Mouse (Mus musculus) embryo, embryonic 10.5 days (tissue): ENCODE results near the gene Tomm20.
"Not testable (repeated sequence)": the region's sequence is repeated elsewhere in the genome, so short reads cannot be mapped to it uniquely, and the experiment has no call there.

ENCODE experiments used
- DNase-seq: peaks from one replicate; pipeline ENCODE4 v3.0.0-alpha.2; 2015; ENCODE audit warnings: low spot score

Tomm20 gene

GRCm38 (mm10) chr8:126918356-126918755 is 27.3 kb downstream of the Tomm20 start:
- DNase-seq: no peak

- no peak for DNase-seq
Measured at GRCm38 (mm10) chr8:126917179-126917905, 28.3 kb downstream of the Tomm20 start.

GRCm38 (mm10) chr8:126916611-126917010 is 29.0 kb downstream of the Tomm20 start:
- no peak for DNase-seq

- DNase-seq: no peak
Measured at GRCm38 (mm10) chr8:126914609-126915375, 30.9 kb downstream of the Tomm20 start.

GRCm38 (mm10) chr8:126914107-126914490 is 31.5 kb downstream of the Tomm20 start:
- not testable (repeated sequence) for DNase-seq

- no peak for DNase-seq
Measured at GRCm38 (mm10) chr8:126913241-126914106, 32.2 kb downstream of the Tomm20 start.

GRCm38 (mm10) chr8:126909371-126909802 is 36.3 kb downstream of the Tomm20 start:
- no peak for DNase-seq

GRCm38 (mm10) chr8:126908805-126909204 is 36.8 kb downstream of the Tomm20 start:
- no peak for DNase-seq

GRCm38 (mm10) chr8:126907968-126908367 is 37.7 kb downstream of the Tomm20 start:
- no peak for DNase-seq

- DNase-seq: no peak
Measured at GRCm38 (mm10) chr8:126907374-126907773, 38.3 kb downstream of the Tomm20 start.

GRCm38 (mm10) chr8:126905387-126905786 is 40.3 kb downstream of the Tomm20 start:
- DNase-seq: peak; percentile 56

- DNase-seq: no peak
Measured at GRCm38 (mm10) chr8:126903927-126904326, 41.7 kb downstream of the Tomm20 start.

- no peak for DNase-seq
Measured at GRCm38 (mm10) chr8:126903224-126903895, 42.3 kb downstream of the Tomm20 start.

GRCm38 (mm10) chr8:126901612-126902011 is 44.0 kb downstream of the Tomm20 start:
- DNase-seq: no peak

- DNase-seq: no peak
Measured at GRCm38 (mm10) chr8:126901049-126901448, 44.6 kb downstream of the Tomm20 start.

GRCm38 (mm10) chr8:126895133-126895532 is 50.5 kb downstream of the Tomm20 start:
- DNase-seq: no peak

- DNase-seq: peak; percentile 49
Measured at GRCm38 (mm10) chr8:126887639-126888006, 58.0 kb downstream of the Tomm20 start.

- peak; percentile 67 for DNase-seq
Measured at GRCm38 (mm10) chr8:126886741-126887638, 58.7 kb downstream of the Tomm20 start.

GRCm38 (mm10) chr8:126885554-126886485 is 59.8 kb downstream of the Tomm20 start:
- peak; percentile 30 for DNase-seq
